In genomic region chr8:103578006-103578405, GRCm38 (mm10) we compare ENCODE assay signal across 17 mouse cellular contexts.
"Had no signal": no experiment of that assay in that cellular context is flagged by ENCODE, and none has a peak within 500 bp of the region (broad histone marks: within the 10 kb centered on the region; RNA-seq: fewer than 3 reads in every experiment).

No protein-coding gene starts in this region.

- H3K9me3 ChIP-seq: intestine, embryonic 15.5 days; limb, embryonic 12.5 days; liver, embryonic 13.5 days; lung, embryonic 15.5 days; midbrain, embryonic 12.5 days; neural tube, embryonic 12.5 days had no signal

- H3K4me1 ChIP-seq: intestine, embryonic 15.5 days; liver, embryonic 13.5 days; lung, embryonic 15.5 days; megakaryocyte, embryonic 14.5 days had no signal

- ATAC-seq: intestine, embryonic 15.5 days had no signal

- H3K4me3 ChIP-seq: intestine, embryonic 15.5 days; limb, embryonic 12.5 days; liver, embryonic 13.5 days; lung, embryonic 15.5 days; megakaryocyte, embryonic 14.5 days; midbrain, embryonic 12.5 days; neural tube, embryonic 12.5 days had no signal

- H3K36me3 ChIP-seq: intestine, embryonic 15.5 days; limb, embryonic 12.5 days; liver, embryonic 13.5 days; lung, embryonic 15.5 days; midbrain, embryonic 12.5 days; neural tube, embryonic 12.5 days had no signal

- DNase-seq: kidney, adult 18-20 months; kidney, postnatal 10 days; kidney, postnatal 4 days; liver; liver, embryonic 13.5 days; liver, postnatal 0 days; lung, postnatal 14 days; right cerebral cortex, adult 18-20 months; right cerebral cortex, postnatal 25 days; thymus, postnatal 14 days had no signal

- H3K27ac ChIP-seq: intestine, embryonic 15.5 days; limb, embryonic 12.5 days; liver, embryonic 13.5 days; lung, embryonic 15.5 days; macrophage; midbrain, embryonic 12.5 days; neural tube, embryonic 12.5 days had no signal

- H3K4me2 ChIP-seq: intestine, embryonic 15.5 days; limb, embryonic 12.5 days; liver, embryonic 13.5 days; lung, embryonic 15.5 days; midbrain, embryonic 12.5 days; neural tube, embryonic 12.5 days had no signal

- H3K27me3 ChIP-seq: intestine, embryonic 15.5 days; limb, embryonic 12.5 days; liver, embryonic 13.5 days; lung, embryonic 15.5 days; megakaryocyte, embryonic 14.5 days; neural tube, embryonic 12.5 days had no signal

- H3K9ac ChIP-seq: intestine, embryonic 15.5 days; limb, embryonic 12.5 days; liver, embryonic 13.5 days; liver, postnatal 0 days; lung, embryonic 15.5 days; midbrain, embryonic 12.5 days; neural tube, embryonic 12.5 days had no signal
